Mouse (Mus musculus) mammary gland, adult 2 months (tissue): ENCODE data around the gene Ffar1. TPM values are rescaled to one million over a fixed set of nuclear protein-coding genes. Genes with fewer than 3 reads are reported as not detected.

Source experiments
- polyA plus RNA-seq: library from polyadenylated mRNA; depleted of rRNA; stranded (reverse); fragments of >200 nt; gene quantifications from 2 replicates; pipeline ENCODE4 v1.2.3, GENCODE M21; 2012; ENCODE audit warnings: low replicate concordance; rRNA removed

The Ffar1 gene
- 5.8 and 8.9 TPM in 2 replicates for polyA plus RNA-seq

GRCm38 (mm10) chr7:30861464-30861863, at the start of gene Ffar1:
TSS of gene Ffar1 (minus strand) at chr7:30861564.

GRCm38 (mm10) chr7:30880176-30880575, 18.8 kb upstream of the Ffar1 start, which contains the start of gene Cd22:
TSS of gene Cd22 (minus strand) at chr7:30880342.

GRCm38 (mm10) chr7:30856078-30856477, 5.3 kb downstream of the Ffar1 start, which contains the start of gene Ffar3:
TSS of gene Ffar3 (minus strand) at chr7:30856178.

GRCm38 (mm10) chr7:30823675-30824074, 37.7 kb downstream of the Ffar1 start, which contains the start of gene Ffar2:
TSS of gene Ffar2 (minus strand) at chr7:30823775.

Other genes starting within 250 kb of the Ffar1 start
- 1.4 and 2.3 TPM in 2 replicates for gene Upk1a, start 248.7 kb downstream of the Ffar1 start, polyA plus RNA-seq
- 332 and 742 TPM in 2 replicates for gene Cox6b1, start 235.4 kb downstream of the Ffar1 start, polyA plus RNA-seq
- not detected in 2 replicates for gene Etv2, start 225.7 kb downstream of the Ffar1 start, polyA plus RNA-seq
- gene Rbm42, start 211.2 kb downstream of the Ffar1 start, polyA plus RNA-seq = 53.5 and 112 TPM in 2 replicates
- gene Haus5, start 196.6 kb downstream of the Ffar1 start, polyA plus RNA-seq = 11.4 and 12.7 TPM in 2 replicates
- gene Pmis2, start 190.0 kb downstream of the Ffar1 start, polyA plus RNA-seq = not detected in 2 replicates
- not detected in 2 replicates for gene 2200002J24Rik, start 162.6 kb downstream of the Ffar1 start, polyA plus RNA-seq
- gene Atp4a, start 149.4 kb downstream of the Ffar1 start, polyA plus RNA-seq = 0.05 and 0.70 TPM in 2 replicates
- 183 and 405 TPM in 2 replicates for gene Tmem147, start 132.0 kb downstream of the Ffar1 start, polyA plus RNA-seq
- gene Gapdhs, start 117.9 kb downstream of the Ffar1 start, polyA plus RNA-seq = 0.09 and 0.10 TPM in 2 replicates
- gene Sbsn, start 110.1 kb downstream of the Ffar1 start, polyA plus RNA-seq = 6.5 and 14.4 TPM in 2 replicates
- 5.2 and 132 TPM in 2 replicates for gene Dmkn, start 97.8 kb downstream of the Ffar1 start, polyA plus RNA-seq
- gene Krtdap, start 73.7 kb downstream of the Ffar1 start, polyA plus RNA-seq = 1.2 and 71.0 TPM in 2 replicates
- 44.2 and 53.7 TPM in 2 replicates for gene Ffar2, start 37.8 kb downstream of the Ffar1 start, polyA plus RNA-seq
- 0.10 and 0.11 TPM in 2 replicates for gene Ffar3, start 5.4 kb downstream of the Ffar1 start, polyA plus RNA-seq
- 85.3 and 86.3 TPM in 2 replicates for gene Cd22, start 18.8 kb upstream of the Ffar1 start, polyA plus RNA-seq
- gene Mag, start 53.3 kb upstream of the Ffar1 start, polyA plus RNA-seq = 3.9 and 5.1 TPM in 2 replicates
- gene Hamp2, start 63.1 kb upstream of the Ffar1 start, polyA plus RNA-seq = 6.9 and 22.7 TPM in 2 replicates
- gene Hamp, start 82.5 kb upstream of the Ffar1 start, polyA plus RNA-seq = 1.9 and 22.9 TPM in 2 replicates
- 122 and 253 TPM in 2 replicates for gene Usf2, start 95.2 kb upstream of the Ffar1 start, polyA plus RNA-seq
- gene Lsr, start 111.9 kb upstream of the Ffar1 start, polyA plus RNA-seq = 48.3 and 72.9 TPM in 2 replicates
- 2.1 and 3.5 TPM in 2 replicates for gene Fam187b, start 112.2 kb upstream of the Ffar1 start, polyA plus RNA-seq
- 182 and 227 TPM in 2 replicates for gene Fxyd5, start 180.9 kb upstream of the Ffar1 start, polyA plus RNA-seq
- gene Fxyd7, start 189.9 kb upstream of the Ffar1 start, polyA plus RNA-seq = 5.9 and 8.2 TPM in 2 replicates
- 506 and 885 TPM in 2 replicates for gene Fxyd1, start 195.6 kb upstream of the Ffar1 start, polyA plus RNA-seq
- 11.8 and 13.0 TPM in 2 replicates for gene Lgi4, start 197.8 kb upstream of the Ffar1 start, polyA plus RNA-seq
- gene Fxyd3, start 215.1 kb upstream of the Ffar1 start, polyA plus RNA-seq = 90.4 and 173 TPM in 2 replicates